8 mouse cellular contexts compared by ENCODE assay signal in genomic region chr16:76680061-76680911, GRCm38 (mm10).
DNase-seq lines count a peak whose midpoint lies in the region; ATAC-seq and TF ChIP-seq lines count a peak whose summit lies in the region.

No protein-coding gene starts in this region.

- H3K27me3 ChIP-seq in heart, embryonic 14.5 days (ENCODE audit: control insufficient read depth, insufficient read depth, low read length), result no peaks in the 10 kb centered on the region
- no peaks in the 10 kb centered on the region for H3K27me3 ChIP-seq in lung, embryonic 16.5 days (ENCODE audit: control insufficient read depth, insufficient read depth, low read depth, low read length)

- no peak overlapping the region for H3K27ac ChIP-seq in bone marrow macrophage, adult 2 months (ENCODE audit: insufficient read depth, low read depth, low read length)
- H3K27ac ChIP-seq in heart, embryonic 14.5 days (replicated peaks in 1 of 2; ENCODE audit: control insufficient read depth in 1 of 2, insufficient read depth in 1 of 2, low read depth in 2 of 2, low read length in 2 of 2), result peak overlapping the region; percentile 20 to 66; a peak in 2 of 4 replicates
- H3K27ac ChIP-seq in lung, embryonic 16.5 days (ENCODE audit: low read length), result peak overlapping the region; percentile 61

- 65% methylated on average over 19 of the region's 19 CpGs for WGBS in heart, embryonic 14.5 days
- 13% methylated on average over 19 of the region's 19 CpGs for WGBS in lung, embryonic 16.5 days

- DNase-seq in adrenal gland, postnatal 14 days, result peak; percentile 6
- DNase-seq in adrenal gland, postnatal 4 days (ENCODE audit: low spot score in 2 of 2), result no peak
- DNase-seq in layer of hippocampus, adult 8-10 months (ENCODE audit: low spot score in 2 of 2), result peak; percentile 28 to 36
- peak; percentile 16 to 32 for DNase-seq in spleen, adult 18-20 months
- DNase-seq in urinary bladder, postnatal 10 days (ENCODE audit: low spot score), result no peak

- no peaks in the 10 kb centered on the region for H3K36me3 ChIP-seq in heart, embryonic 14.5 days (ENCODE audit: control insufficient read depth, insufficient read depth, low read length)
- H3K36me3 ChIP-seq in lung, embryonic 16.5 days (ENCODE audit: control insufficient read depth, insufficient read depth, low read length), result no peaks in the 10 kb centered on the region

- no peak overlapping the region for H3K9ac ChIP-seq in heart, embryonic 14.5 days (ENCODE audit: low read length)
- H3K9ac ChIP-seq in lung, embryonic 16.5 days (ENCODE audit: low read length), result peak overlapping the region; percentile 53

- no peaks in the 10 kb centered on the region for H3K4me1 ChIP-seq in bone marrow macrophage, adult 2 months (ENCODE audit: control insufficient read depth, insufficient read depth, low read length)
- H3K4me1 ChIP-seq in heart, embryonic 14.5 days (ENCODE audit: control insufficient read depth in 2 of 2, insufficient read depth in 2 of 2, low read length in 2 of 2), result peaks cover 0 to 6% of the 10 kb centered on the region in 2 experiments; a peak in 1 of 4 replicates
- peaks cover 5% of the 10 kb centered on the region; the same call in 1 of the 2 replicates for H3K4me1 ChIP-seq in lung, embryonic 16.5 days (replicated peaks; ENCODE audit: control insufficient read depth, insufficient read depth, low read length)

- no peak for TF ChIP-seq POLR2A in bone marrow macrophage, adult 2 months (IDR thresholded peaks at IDR 0.05; ENCODE audit: borderline replicate concordance, low read depth, low read length)

- no peak for ATAC-seq in heart, embryonic 14.5 days (ENCODE audit: insufficient number of reproducible peaks, insufficient read depth, low FRiP score, low read depth)
- ATAC-seq in lung, embryonic 16.5 days (ENCODE audit: low read depth), result peak; percentile 89

- 0 out of 2 replicates have a peak, but pooled peaks cover 3% of the 10 kb centered on the region for H3K9me3 ChIP-seq in heart, embryonic 14.5 days (ENCODE audit: control insufficient read depth, low read length)
- peaks cover 3% of the 10 kb centered on the region; the same call in 1 of the 2 replicates for H3K9me3 ChIP-seq in lung, embryonic 16.5 days (ENCODE audit: control insufficient read depth, low read length)

- 0 out of 2 replicates have a peak overlapping the region, but pooled peaks have one; percentile 1 for H3K4me3 ChIP-seq in bone marrow macrophage, adult 2 months (ENCODE audit: insufficient read depth, low read length)
- H3K4me3 ChIP-seq in heart, embryonic 14.5 days (ENCODE audit: control insufficient read depth in 1 of 2, insufficient read depth in 1 of 2, low read depth in 1 of 2, low read length in 2 of 2), result peak overlapping the region; percentile 12 to 16
- peak overlapping the region; percentile 48 for H3K4me3 ChIP-seq in lung, embryonic 16.5 days (ENCODE audit: low read length)

- TF ChIP-seq CTCF in bone marrow macrophage, adult 2 months (IDR thresholded peaks at IDR 0.05; ENCODE audit: low read depth, low read length), result no peak

- H3K4me2 ChIP-seq in heart, embryonic 14.5 days (ENCODE audit: low read length), result peak overlapping the region; percentile 46
- peak overlapping the region; percentile 64 for H3K4me2 ChIP-seq in lung, embryonic 16.5 days (ENCODE audit: low read depth, low read length)

Comparison
In these comparisons a context has a peak if more than half of its experiments do, and no peak if none do; other contexts are left out.
1. DNase-seq: peak in adrenal gland, postnatal 14 days (single experiment), layer of hippocampus, adult 8-10 months (2 of 2) and spleen, adult 18-20 months (2 of 2); none in adrenal gland, postnatal 4 days (0 of 2) and urinary bladder, postnatal 10 days (single experiment).
2. Peak in every context shown above with its lines, with median percentiles within 50 percentile points of each other: H3K4me3 ChIP-seq.